Mouse (Mus musculus) lung, adult 2 months (tissue): ENCODE results near the gene Tuba1b.

ENCODE experiments used
- CTCF ChIP-seq: fragments of 200-500 bp; IDR thresholded peaks from 2 replicates; pipeline ENCODE4 v1.5.1; 2011; ENCODE audit warnings: mild to moderate bottlenecking, low read length, control low read depth; ENCODE audit not compliant: insufficient read depth
- POLR2A ChIP-seq: fragments of 200-500 bp; IDR thresholded peaks from 2 replicates; pipeline ENCODE4 v1.6.1; 2011; ENCODE audit warnings: low read depth, mild to moderate bottlenecking, control low read depth, low read length, borderline replicate concordance; ENCODE audit errors: extremely low read depth

DNA sequence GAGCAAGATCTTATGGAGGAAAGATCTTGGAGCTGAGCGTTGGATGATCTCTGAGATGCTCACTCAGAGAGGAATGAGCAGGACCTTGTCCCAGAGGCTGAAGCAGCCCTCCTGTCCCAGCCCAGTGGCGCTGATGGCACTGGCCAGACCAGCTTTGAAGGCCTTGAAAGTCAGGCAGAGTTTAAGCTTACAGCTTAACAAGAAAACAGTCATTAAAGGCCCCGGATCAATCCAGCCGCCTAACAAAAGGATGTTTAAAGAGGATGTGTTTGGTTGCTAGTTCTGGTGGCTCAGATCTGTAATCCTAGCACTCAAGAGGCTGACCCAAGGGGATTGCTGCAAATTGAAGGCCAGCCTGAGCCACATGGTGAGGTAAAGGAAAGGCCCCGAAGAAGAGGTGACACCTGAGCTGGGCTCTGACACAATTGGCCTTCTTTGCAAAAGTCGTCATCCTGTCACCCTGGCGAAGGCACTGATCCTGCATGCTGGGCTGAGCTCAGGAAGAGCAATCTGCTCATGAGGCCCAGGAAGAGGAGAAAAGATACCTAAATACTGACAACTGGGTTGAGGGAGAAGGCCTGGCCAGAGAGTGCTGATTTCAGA, 45.7 kb upstream of the Tuba1b start:
- no peak for TF ChIP-seq CTCF
- no peak for TF ChIP-seq POLR2A
